In the genomic region with DNA sequence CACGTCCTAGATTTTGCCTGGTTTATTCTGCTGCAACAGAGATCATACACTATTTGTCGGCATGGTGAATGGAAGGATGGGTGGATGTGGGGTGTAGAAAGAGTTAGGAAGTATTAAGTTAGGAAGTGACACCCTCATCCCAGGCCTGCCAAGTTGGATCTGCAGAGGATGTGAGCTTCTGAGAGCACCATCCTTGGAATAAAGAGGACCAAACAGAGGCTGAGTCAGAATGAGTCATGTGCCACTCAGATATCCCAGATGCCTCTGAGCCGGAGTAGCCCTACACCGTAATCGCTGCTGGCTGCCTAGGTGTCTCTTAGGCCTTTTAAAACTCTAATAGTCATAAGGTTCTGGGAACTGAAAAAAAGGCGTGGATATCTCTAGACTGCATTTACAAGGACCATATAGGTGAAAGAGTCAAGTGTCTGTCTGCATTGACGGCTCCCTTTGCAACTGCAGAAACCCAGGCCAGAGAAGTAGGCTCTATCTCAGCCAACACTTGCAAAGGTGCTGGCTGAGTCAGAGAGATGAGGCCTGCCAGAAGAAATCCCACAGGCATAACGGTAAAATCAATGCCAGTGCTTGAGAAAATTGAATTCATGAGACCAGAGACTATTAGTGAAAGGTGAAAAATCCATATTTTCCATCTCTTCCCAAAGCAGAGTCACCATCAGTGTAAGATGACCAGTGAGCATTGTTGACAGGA, we compare ENCODE assay signal across 18 mouse cellular contexts.
DNase-seq lines count a peak whose midpoint lies in the region; ATAC-seq and TF ChIP-seq lines count a peak whose summit lies in the region.
"Had no signal": no experiment of that assay in that cellular context is flagged by ENCODE, and none has a peak within 500 bp of the region (broad histone marks: within the 10 kb centered on the region; RNA-seq: fewer than 3 reads in every experiment).

No protein-coding gene starts in this region.

- TF ChIP-seq EP300 in liver, postnatal 0 days (IDR thresholded peaks at IDR 0.05; ENCODE audit: low read depth) = no peak

- no peaks in the 10 kb centered on the region for H3K27me3 ChIP-seq in intestine, embryonic 14.5 days (replicated peaks; ENCODE audit: control insufficient read depth, insufficient read depth, low read length)
- H3K27me3 ChIP-seq in intestine, embryonic 16.5 days (replicated peaks; ENCODE audit: control insufficient read depth, insufficient read depth, low read length) = no peaks in the 10 kb centered on the region
- H3K27me3 ChIP-seq in C2C12 (ENCODE audit: control insufficient read depth, insufficient read depth, insufficient read length) = no peaks in the 10 kb centered on the region
- no peaks in the 10 kb centered on the region for H3K27me3 ChIP-seq in liver, postnatal 0 days (ENCODE audit: insufficient read depth, low read length)
- H3K27me3 ChIP-seq: heart, embryonic 15.5 days; hindbrain, embryonic 15.5 days; liver, embryonic 15.5 days had no signal

- H3K4me2 ChIP-seq in intestine, embryonic 14.5 days (ENCODE audit: low read length) = no peak overlapping the region
- no peak overlapping the region for H3K4me2 ChIP-seq in intestine, embryonic 16.5 days (ENCODE audit: low read depth, low read length)
- no peak overlapping the region for H3K4me2 ChIP-seq in liver, postnatal 0 days (ENCODE audit: low read depth, low read length)
- H3K4me2 ChIP-seq: forebrain, embryonic 13.5 days; heart, embryonic 15.5 days; hindbrain, embryonic 15.5 days; limb, embryonic 12.5 days; liver, embryonic 15.5 days had no signal

- no peak overlapping the region for H3K4me3 ChIP-seq in intestine, embryonic 14.5 days (ENCODE audit: low read depth, low read length)
- H3K4me3 ChIP-seq in intestine, embryonic 16.5 days (ENCODE audit: low read length) = no peak overlapping the region
- no peak overlapping the region for H3K4me3 ChIP-seq in C2C12 (ENCODE audit: insufficient read depth, poor library complexity, severe bottlenecking)
- no peak overlapping the region for H3K4me3 ChIP-seq in liver, postnatal 0 days (ENCODE audit: low read depth, low read length)
- H3K4me3 ChIP-seq: forebrain, embryonic 13.5 days; heart, embryonic 15.5 days; hindbrain, embryonic 15.5 days; limb, embryonic 12.5 days; liver, embryonic 15.5 days had no signal

- no peak for ATAC-seq in intestine, embryonic 14.5 days (replicated peaks; ENCODE audit: low FRiP score, low TSS enrichment, low read depth)
- ATAC-seq in intestine, embryonic 16.5 days = no peak
- ATAC-seq in liver, postnatal 0 days = no peak
- ATAC-seq: forebrain, embryonic 13.5 days had no signal

- H3K36me3 ChIP-seq in intestine, embryonic 14.5 days (ENCODE audit: control insufficient read depth, insufficient read depth, low read length) = no peaks in the 10 kb centered on the region
- no peaks in the 10 kb centered on the region for H3K36me3 ChIP-seq in intestine, embryonic 16.5 days (ENCODE audit: control insufficient read depth, insufficient read depth, low read length)
- H3K36me3 ChIP-seq in C2C12 (ENCODE audit: control insufficient read depth, insufficient read depth) = no peaks in the 10 kb centered on the region
- no peaks in the 10 kb centered on the region for H3K36me3 ChIP-seq in liver, postnatal 0 days (replicated peaks; ENCODE audit: insufficient read depth, low read length)
- H3K36me3 ChIP-seq: heart, embryonic 15.5 days; hindbrain, embryonic 15.5 days; limb, embryonic 12.5 days; liver, embryonic 15.5 days had no signal

- H3K79me2 ChIP-seq in C2C12 (ENCODE audit: control insufficient read depth, insufficient read depth) = no peaks in the 10 kb centered on the region

- peaks cover 12% of the 10 kb centered on the region for H3K4me1 ChIP-seq in intestine, embryonic 14.5 days (replicated peaks; ENCODE audit: control insufficient read depth, insufficient read depth, low read length)
- peaks cover 8% of the 10 kb centered on the region for H3K4me1 ChIP-seq in intestine, embryonic 16.5 days (ENCODE audit: control insufficient read depth, insufficient read depth, low read length)
- H3K4me1 ChIP-seq in liver, postnatal 0 days (ENCODE audit: insufficient read depth) = no peaks in the 10 kb centered on the region
- H3K4me1 ChIP-seq: liver, embryonic 15.5 days had no signal

- H3K9me3 ChIP-seq in intestine, embryonic 14.5 days (ENCODE audit: control insufficient read depth, low read length) = no peaks in the 10 kb centered on the region
- H3K9me3 ChIP-seq in intestine, embryonic 16.5 days (ENCODE audit: control insufficient read depth, low read length) = no peaks in the 10 kb centered on the region
- H3K9me3 ChIP-seq in liver, postnatal 0 days (ENCODE audit: low read length) = no peaks in the 10 kb centered on the region
- H3K9me3 ChIP-seq: forebrain, embryonic 13.5 days; heart, embryonic 15.5 days; hindbrain, embryonic 15.5 days; limb, embryonic 12.5 days; liver, embryonic 15.5 days had no signal

- intact Hi-C loops in left cerebral cortex, postnatal 25 days (cut with DNase I) = loop anchor here (5.0 kb wide), 1 partner anchor 57 kb away; no protein-coding TSS in a partner anchor

- peak; percentile 42 for DNase-seq in intestine, embryonic 14.5 days (ENCODE audit: low spot score)
- peak; percentile 29 for DNase-seq in adrenal gland, postnatal 10 days
- DNase-seq in left cerebral cortex, postnatal 25 days (ENCODE audit: low spot score in 2 of 2) = peak; percentile 13 to 93
- no peak for DNase-seq in liver, postnatal 0 days
- no peak for DNase-seq in kidney, adult 9 months
- no peak for DNase-seq in thymus, postnatal 36 days
- DNase-seq: gastrocnemius, postnatal 14 days; kidney, adult 2 months; kidney, postnatal 4 days; midbrain, embryonic 14.5 days; spleen, adult 18-20 months had no signal

- no peak overlapping the region for H3K27ac ChIP-seq in intestine, embryonic 14.5 days (ENCODE audit: low read depth)
- H3K27ac ChIP-seq in intestine, embryonic 16.5 days (ENCODE audit: low read length) = no peak overlapping the region
- H3K27ac ChIP-seq in liver, postnatal 0 days (ENCODE audit: low read depth) = no peak overlapping the region
- H3K27ac ChIP-seq: forebrain, embryonic 13.5 days; heart, embryonic 15.5 days; hindbrain, embryonic 15.5 days; limb, embryonic 12.5 days; liver, embryonic 15.5 days had no signal

- H3ac ChIP-seq in C2C12 (ENCODE audit: control insufficient read depth, insufficient read length, low read depth) = no peak overlapping the region

- no peak for TF ChIP-seq CTCF in C2C12 (IDR thresholded peaks at IDR 0.05; ENCODE audit: control insufficient read depth, insufficient read depth, insufficient read length)
- TF ChIP-seq CTCF in liver, postnatal 0 days (IDR thresholded peaks at IDR 0.05; ENCODE audit: low read depth) = no peak

- 88% methylated on average over 8 of the region's 8 CpGs for WGBS in intestine, embryonic 14.5 days
- 83% methylated on average over 8 of the region's 8 CpGs for WGBS in intestine, embryonic 16.5 days
- WGBS in liver, postnatal 0 days (ENCODE audit: insufficient replicate concordance) = 78% methylated on average over 8 of the region's 8 CpGs

- H3K79me3 ChIP-seq in C2C12 (ENCODE audit: low read depth) = no peaks in the 10 kb centered on the region

- H3K9ac ChIP-seq in intestine, embryonic 14.5 days (ENCODE audit: low read length) = no peak overlapping the region
- no peak overlapping the region for H3K9ac ChIP-seq in intestine, embryonic 16.5 days (ENCODE audit: low read depth, low read length)
- no peak overlapping the region for H3K9ac ChIP-seq in liver, postnatal 0 days (replicated peaks)
- H3K9ac ChIP-seq: forebrain, embryonic 13.5 days; heart, embryonic 15.5 days; hindbrain, embryonic 15.5 days; limb, embryonic 12.5 days; liver, embryonic 15.5 days had no signal

TF ChIP-seq in C2C12, 6 proteins besides CTCF, POLR2A, EP300 and RAD21:
- TF ChIP-seq MYOD1 (IDR thresholded peaks at IDR 0.05; ENCODE audit: control insufficient read depth, insufficient read length, low read depth) (no peak), FOSL1 (IDR thresholded peaks at IDR 0.05; ENCODE audit: insufficient read depth, low read length, poor library complexity, severe bottlenecking) (peak; percentile 97), USF1 (IDR thresholded peaks at IDR 0.05; ENCODE audit: low read depth) (peak; percentile 46)

Comparison
In these comparisons a context has a peak if more than half of its experiments do, and no peak if none do; other contexts are left out.
1. DNase-seq: peak in intestine, embryonic 14.5 days (single experiment), adrenal gland, postnatal 10 days (single experiment) and left cerebral cortex, postnatal 25 days (2 of 2); none in liver, postnatal 0 days (single experiment), kidney, adult 9 months (single experiment) and thymus, postnatal 36 days (0 of 2).